Mouse (Mus musculus) kidney, embryonic 16.5 days (tissue): ENCODE measurements at regions not wholly inside any gene's neighbourhood (a gene's known extent, or its start where the extent isn't known, plus 50 kb on each side); places are given as distances from the start of the nearest gene placed in this dataset.

Source experiments
- ATAC-seq: fragments of 200-750 bp; cut with Nextera tagmentation; 2 replicates; pipeline ENCODE4 v1.8.0; 2017; ENCODE audit warnings: moderate TSS enrichment; ENCODE audit not compliant: low FRiP score, low TSS enrichment
- H3K27ac ChIP-seq: fragments of 300-500 bp; sonication (generic); 2 replicates; pipeline ENCODE4 v1.5.1; 2014; ENCODE audit warnings: low read length
- H3K27me3 ChIP-seq: fragments of 300-500 bp; sonication (generic); 2 replicates; pipeline ENCODE4 v1.6.1; 2014; ENCODE audit warnings: low read length, control low read depth, mixed read lengths; ENCODE audit not compliant: insufficient read depth
- H3K36me3 ChIP-seq: fragments of 300-500 bp; sonication (generic); 2 replicates; pipeline ENCODE4 v1.6.1; 2014; ENCODE audit warnings: low read length, control low read depth, mixed read lengths; ENCODE audit not compliant: insufficient read depth
- H3K4me1 ChIP-seq: fragments of 300-500 bp; sonication (generic); 2 replicates; pipeline ENCODE4 v1.6.1; 2014; ENCODE audit warnings: low read length, control low read depth, mixed read lengths; ENCODE audit not compliant: insufficient read depth
- H3K4me2 ChIP-seq: fragments of 300-500 bp; sonication (generic); replicated peaks from 2 replicates; pipeline ENCODE4 v1.6.1; 2014; ENCODE audit warnings: low read depth, low read length
- H3K4me3 ChIP-seq: fragments of 300-500 bp; sonication (generic); 2 replicates; pipeline ENCODE4 v1.5.1; 2014; ENCODE audit warnings: mild to moderate bottlenecking, low read length
- H3K9ac ChIP-seq: fragments of 300-500 bp; sonication (generic); replicated peaks from 2 replicates; pipeline ENCODE4 v1.6.1; 2014; ENCODE audit warnings: low read length
- H3K9me3 ChIP-seq: fragments of 300-500 bp; sonication (generic); 2 replicates; pipeline ENCODE4 v1.6.1; 2016; ENCODE audit warnings: low read length, control low read depth
- WGBS: fragments of 180-500 bp; shearing (Covaris S2); extraction: QIAGEN DNeasy Blood & Tissue Kit; methylation state at CpG from one replicate; pipeline ENCODE4 v1.1.7; 2014; 5-methylcytosine and 5-hydroxymethylcytosine counted together

DNA sequence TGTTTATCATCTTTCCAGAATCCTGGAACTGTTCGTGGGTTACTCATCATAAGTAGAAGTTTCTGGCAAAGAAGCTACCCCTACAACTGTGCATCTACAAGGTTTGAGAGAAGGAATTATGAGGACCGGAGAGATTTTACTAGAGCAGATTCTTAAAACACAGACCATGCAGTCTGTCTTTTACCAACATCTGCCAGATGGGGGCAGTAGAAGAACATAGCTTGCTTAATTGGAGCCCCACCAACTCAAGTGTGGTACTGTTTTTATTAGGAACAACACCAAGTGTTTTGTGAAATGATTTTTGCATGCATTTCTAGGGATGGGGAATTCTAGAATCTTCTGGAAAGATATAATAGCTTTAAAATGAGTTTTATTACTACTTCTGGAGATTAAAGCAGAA is 110.6 kb upstream of the Ccng1 start:
- WGBS, result 30% methylated on average over 2 of the region's 2 CpGs
- no peaks in the 10 kb centered on the region for H3K4me1 ChIP-seq

DNA sequence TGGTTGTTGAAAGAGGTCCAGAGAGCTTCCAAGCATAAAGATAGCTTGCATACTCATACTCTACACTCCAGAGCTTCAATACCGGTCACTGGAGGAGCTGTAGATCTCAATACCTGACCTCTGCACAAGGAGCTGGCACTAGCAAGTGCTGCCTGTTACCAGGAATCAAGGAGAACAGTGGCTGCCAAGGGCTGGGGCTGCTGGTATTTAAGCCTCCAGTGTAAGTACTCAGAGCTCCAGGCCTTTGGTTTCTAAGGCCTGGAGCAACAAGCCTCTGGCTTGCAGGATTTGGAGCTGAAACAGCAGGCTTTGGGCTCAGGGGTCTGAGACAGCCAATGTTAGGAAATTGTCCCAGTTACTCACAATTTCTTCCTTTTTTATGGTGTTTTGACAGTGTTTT is 96.2 kb upstream of the Ccng1 start:
- Histone ChIP-seq H3K9me3 (no peaks in the 10 kb centered on the region), H3K27ac (peak overlapping the region; percentile 45), H3K27me3 (no peaks in the 10 kb centered on the region), H3K4me2 (no peak overlapping the region), H3K9ac (no peak overlapping the region), H3K4me3 (no peak overlapping the region), H3K4me1 (no peaks in the 10 kb centered on the region), H3K36me3 (no peaks in the 10 kb centered on the region)
- no peak; the same call in 1 of the 2 replicates for ATAC-seq
- 60% methylated on average over 1 of the region's 1 CpGs for WGBS

More for the DNA sequence above, 110.6 kb upstream of the Ccng1 start:
- H3K36me3 ChIP-seq, result no peaks in the 10 kb centered on the region
- no peak overlapping the region for H3K4me3 ChIP-seq
- H3K9ac ChIP-seq, result no peak overlapping the region
- H3K4me2 ChIP-seq, result no peak overlapping the region
- no peak for ATAC-seq
- no peak overlapping the region for H3K27ac ChIP-seq
- no peaks in the 10 kb centered on the region for H3K27me3 ChIP-seq
- H3K9me3 ChIP-seq, result no peaks in the 10 kb centered on the region

DNA sequence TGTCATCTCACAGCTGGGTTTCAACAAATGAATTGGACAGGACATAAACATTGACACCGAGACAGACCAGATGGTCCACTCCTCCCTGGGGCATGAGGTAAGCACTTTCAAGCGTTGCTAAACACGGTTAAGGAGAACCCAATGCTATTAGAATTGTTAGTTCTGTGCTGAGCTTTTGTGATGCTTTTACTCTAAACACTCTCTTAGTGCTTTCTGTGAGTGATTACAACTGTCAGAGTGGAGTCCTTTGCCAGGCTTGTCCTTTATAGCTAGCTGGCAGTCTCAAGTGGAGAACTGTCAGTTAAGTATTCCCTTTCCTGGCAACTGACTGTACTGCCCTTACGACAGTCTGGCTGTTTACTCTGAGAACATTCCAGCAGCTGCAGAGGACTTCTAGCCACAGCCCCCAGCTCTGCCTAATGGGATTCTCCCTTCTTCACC is 95.6 kb upstream of the Ccng1 start:
- no peaks in the 10 kb centered on the region for H3K27me3 ChIP-seq
- no peak overlapping the region for H3K9ac ChIP-seq
- peak overlapping the region; percentile 45; the same call in 1 of the 2 replicates for H3K27ac ChIP-seq
- no peaks in the 10 kb centered on the region for H3K4me1 ChIP-seq
- H3K9me3 ChIP-seq, result no peaks in the 10 kb centered on the region
- H3K4me3 ChIP-seq, result no peak overlapping the region
- H3K36me3 ChIP-seq, result no peaks in the 10 kb centered on the region
- WGBS, result 17% methylated on average over 4 of the region's 4 CpGs
- no peak overlapping the region for H3K4me2 ChIP-seq
- ATAC-seq, result peak; percentile 93

- no peak overlapping the region for H3K27ac ChIP-seq
- 77% methylated on average over 1 of the region's 1 CpGs for WGBS
- no peaks in the 10 kb centered on the region for H3K4me1 ChIP-seq
- no peak for ATAC-seq
- no peaks in the 10 kb centered on the region for H3K27me3 ChIP-seq
- H3K9me3 ChIP-seq, result no peaks in the 10 kb centered on the region
- H3K9ac ChIP-seq, result no peak overlapping the region
- no peak overlapping the region for H3K4me3 ChIP-seq
- no peak overlapping the region for H3K4me2 ChIP-seq
- H3K36me3 ChIP-seq, result no peaks in the 10 kb centered on the region
Measured at GRCm38 (mm10) chr11:40846586-40846985, 91.5 kb upstream of the Ccng1 start.

DNA sequence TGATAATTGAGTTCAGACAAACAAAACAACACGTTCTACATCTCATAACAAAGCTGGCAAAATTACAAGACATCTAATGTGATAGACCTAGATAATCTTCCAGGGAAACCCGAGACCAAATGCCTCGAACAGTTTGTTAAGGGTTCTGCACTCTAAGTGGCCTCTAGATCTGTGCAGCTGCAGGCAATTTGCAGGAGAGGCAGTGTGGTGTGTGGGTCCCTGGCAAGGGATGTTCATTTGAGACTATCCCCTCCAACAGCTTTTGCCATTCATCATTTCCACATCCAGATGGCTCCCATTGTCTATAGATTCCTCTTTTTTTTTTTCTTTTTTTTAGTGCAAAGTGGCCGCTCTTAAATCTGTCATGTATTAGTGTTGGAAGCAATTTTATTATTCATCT is 80.3 kb upstream of the Ccng1 start:
- no peaks in the 10 kb centered on the region for H3K36me3 ChIP-seq
- H3K9ac ChIP-seq, result no peak overlapping the region
- H3K9me3 ChIP-seq, result peaks cover 3% of the 10 kb centered on the region; the same call in 1 of the 2 replicates
- no peak overlapping the region for H3K4me2 ChIP-seq
- H3K4me1 ChIP-seq, result no peaks in the 10 kb centered on the region
- 48% methylated on average over 4 of the region's 4 CpGs for WGBS
- no peak for ATAC-seq
- H3K27ac ChIP-seq, result no peak overlapping the region
- no peaks in the 10 kb centered on the region for H3K27me3 ChIP-seq
- no peak overlapping the region for H3K4me3 ChIP-seq
